Mouse (Mus musculus): Measurements from ENCODE around the gene Itga11.
"Not testable (repeated sequence)": the region's sequence is repeated elsewhere in the genome, so short reads cannot be mapped to it uniquely, and the experiment has no call there.

The Itga11 gene

DNA sequence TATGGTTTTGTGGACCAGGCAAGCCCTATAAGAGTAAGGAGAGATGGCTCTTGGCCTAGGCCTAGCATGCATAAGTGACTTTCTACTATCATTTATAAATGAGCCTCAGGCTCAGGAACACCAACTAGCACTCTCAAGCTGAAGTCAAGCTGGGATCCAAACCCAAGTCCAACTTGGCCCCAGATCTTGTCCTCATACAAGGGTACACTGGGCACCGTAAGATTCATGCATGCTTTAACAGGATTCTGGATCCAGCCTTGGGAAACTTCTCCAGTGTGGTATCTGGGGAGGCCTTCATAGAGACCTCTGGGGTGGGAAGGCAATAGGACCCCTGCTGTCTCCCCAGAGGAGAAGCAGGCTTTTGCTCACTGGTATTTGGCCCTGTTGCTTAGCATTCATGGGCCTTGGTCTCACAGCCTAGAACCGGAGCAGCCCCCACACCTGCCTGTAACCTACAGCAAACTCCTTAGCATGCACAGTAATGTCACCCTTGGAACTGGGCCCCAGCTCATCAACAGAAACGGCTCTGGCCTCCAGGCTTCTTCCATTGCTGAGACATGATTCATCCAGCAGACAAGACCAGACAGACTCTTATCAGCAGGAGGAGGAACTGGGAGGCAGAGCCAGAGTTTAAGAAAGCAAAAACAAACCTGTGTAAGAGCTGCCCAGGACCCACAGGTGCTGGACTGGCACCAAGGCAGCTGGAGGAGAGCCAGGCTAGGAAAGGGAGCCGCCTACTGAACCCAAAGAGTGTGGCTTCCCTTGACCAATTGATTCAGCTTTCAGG lies 140.4 kb downstream of the Itga11 start:
- DNase-seq (ENCODE audit: low spot score) = no peak

DNA sequence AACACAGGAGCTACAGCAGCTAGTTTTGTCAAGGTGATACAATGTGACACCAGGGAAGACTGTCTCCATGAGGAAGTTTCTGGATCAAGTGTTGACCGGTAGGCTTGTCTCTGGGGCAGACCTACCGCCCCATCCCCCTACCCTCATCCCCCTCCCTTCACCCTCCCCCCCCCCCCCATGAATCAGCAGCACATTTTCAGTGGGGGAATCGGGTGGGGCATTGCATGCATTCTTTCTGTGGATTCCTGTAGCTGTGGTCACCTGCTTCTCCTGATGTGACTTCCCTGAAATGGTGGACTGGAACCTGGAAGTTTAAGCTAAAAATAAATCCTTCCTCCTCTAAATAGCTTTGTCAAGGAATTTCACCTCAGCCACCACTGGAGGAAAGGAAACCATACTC lies 141.9 kb downstream of the Itga11 start:
- no peak for DNase-seq (ENCODE audit: low spot score)

DNA sequence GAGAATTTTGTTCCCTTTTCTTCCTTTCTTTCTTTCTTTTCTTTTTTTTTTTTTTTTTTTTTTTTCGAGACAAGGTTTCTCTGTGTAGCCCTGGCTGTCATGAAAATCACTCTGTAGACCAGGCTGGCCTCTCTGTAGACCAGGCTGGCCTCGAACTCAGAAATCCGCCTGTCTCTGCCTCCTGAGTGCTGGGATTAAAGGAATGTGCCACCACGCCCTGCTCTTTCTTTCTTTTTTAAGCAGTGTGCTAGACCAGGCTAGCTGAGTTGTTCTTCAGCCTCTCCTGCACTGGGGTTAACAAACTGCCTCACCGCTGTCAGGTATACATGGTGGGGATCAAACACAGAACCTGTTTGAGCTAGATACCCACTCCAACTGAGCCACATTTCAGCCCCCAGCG lies 142.3 kb downstream of the Itga11 start:
- DNase-seq (ENCODE audit: low spot score) = not testable (repeated sequence)

DNA sequence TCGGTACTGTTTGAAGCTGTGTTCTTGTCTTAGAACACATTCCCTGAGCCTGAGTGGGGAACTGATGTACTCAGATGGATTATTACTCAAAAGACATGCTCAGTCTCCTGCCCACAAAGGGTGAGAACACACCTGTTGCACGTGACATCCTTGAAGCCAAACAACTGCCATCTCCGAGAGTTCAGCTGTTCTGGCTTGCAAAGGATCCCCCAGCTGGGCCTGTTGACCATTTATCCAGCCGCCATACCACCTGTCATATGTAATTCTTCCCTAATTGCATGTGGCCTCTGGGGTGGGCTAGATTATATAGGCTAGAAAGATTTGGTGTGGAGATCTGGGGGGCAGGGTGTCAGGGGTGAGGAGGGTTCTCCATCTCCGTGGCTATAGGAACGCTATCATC lies 143.2 kb downstream of the Itga11 start:
- no peak for DNase-seq (ENCODE audit: low spot score)

DNA sequence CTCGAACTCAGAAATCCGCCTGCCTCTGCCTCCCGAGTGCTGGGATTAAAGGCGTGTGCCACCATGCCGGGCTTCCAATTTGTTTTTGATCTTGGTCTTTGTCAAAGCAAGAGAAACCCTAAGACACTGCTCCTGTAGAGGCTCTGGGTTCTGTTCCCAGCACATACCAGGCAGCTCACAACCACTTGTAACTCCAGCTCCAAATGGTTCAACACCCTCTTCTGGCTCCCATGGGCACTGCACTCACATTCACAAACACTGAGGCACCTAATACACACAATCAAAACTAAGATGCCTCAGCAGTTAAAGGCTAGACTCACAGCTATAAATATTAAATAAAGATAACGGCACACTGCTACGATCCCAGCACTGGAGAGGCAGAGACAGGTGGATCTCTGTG lies 144.2 kb downstream of the Itga11 start:
- no peak for DNase-seq (ENCODE audit: low spot score)

DNA sequence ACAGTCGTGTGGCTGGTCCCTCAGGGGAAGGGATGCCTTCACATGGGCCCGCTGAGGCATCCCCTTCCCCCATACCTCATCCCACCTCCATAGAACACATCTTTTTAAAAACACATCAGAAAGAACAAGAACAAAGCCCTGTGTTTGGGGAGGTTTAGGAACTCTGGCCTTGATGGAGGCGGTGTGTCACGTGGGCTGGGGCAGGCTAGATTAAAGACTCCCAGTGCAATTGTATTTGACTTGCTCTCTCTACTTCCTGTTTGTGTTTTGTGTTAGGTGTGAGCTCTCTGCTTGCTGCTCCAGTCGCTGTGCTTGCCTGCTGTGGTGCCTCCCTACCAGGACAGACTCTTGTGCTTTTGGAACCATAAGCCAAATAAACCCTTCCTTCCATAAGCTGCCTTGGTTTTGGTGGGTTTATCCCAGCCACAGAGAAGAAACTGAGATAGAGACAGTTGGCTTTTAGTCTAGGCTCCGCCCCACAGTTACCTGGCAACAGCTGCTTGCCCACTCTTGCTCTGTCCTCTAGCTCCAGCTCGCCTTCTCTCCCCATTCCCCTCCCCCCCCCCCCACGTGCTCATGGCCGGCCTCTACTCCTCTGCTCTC lies 148.3 kb downstream of the Itga11 start:
- peak; percentile 67 for DNase-seq (ENCODE audit: low spot score)

DNA sequence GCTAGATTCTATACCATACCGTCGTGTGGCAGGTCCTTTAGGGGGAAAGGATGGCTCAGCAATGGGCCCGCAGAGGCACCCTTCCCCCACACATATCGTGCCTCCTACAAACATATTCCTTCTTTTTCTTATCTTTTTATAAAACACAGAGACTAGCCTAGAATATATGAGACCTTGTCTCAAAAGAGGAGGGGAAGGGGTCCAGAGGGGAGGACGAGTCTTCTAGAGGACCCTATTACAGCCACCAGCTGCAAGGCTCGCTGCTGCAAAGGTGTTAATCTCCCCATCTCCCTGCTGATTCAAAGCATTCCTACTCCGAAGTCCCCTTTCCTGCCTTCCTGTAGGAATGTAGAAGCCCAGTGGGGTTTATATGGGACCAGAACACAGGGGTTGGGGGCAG lies 148.8 kb downstream of the Itga11 start:
- no peak for DNase-seq (ENCODE audit: low spot score)

DNA sequence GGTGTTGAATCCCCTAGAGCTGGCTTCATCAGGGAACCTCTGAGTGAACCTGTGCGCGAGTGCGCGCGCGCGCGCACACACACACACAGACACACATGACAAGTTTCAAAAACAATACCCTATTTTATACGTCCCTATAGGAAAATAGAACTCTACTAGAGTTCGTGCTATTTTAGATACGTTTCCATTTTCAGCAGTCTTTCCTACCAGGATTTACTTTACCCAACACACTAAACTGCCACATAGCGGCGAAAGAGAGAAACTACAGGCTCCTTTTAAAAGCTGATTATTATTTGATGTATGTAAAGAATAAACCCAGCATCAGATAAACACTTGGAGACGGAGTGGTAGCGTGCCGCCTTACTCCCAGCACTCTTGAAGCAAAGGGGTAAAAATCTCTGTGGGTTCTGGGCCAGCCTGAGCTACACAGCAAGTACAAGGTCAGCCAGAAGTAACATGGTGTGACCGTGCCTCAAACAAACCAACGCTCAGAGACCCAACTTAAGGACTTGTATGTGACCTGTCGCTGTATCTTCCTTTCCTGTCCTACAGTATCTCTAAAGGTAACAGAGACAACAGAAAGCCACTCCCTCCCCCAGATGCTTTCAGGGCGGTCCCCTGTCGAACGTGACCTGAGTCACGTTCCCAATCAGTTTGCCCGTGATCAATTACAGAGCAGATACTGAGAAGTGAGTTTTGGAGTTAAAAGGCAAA lies 150.5 kb downstream of the Itga11 start:
- DNase-seq (ENCODE audit: low spot score) = peak; percentile 75

DNA sequence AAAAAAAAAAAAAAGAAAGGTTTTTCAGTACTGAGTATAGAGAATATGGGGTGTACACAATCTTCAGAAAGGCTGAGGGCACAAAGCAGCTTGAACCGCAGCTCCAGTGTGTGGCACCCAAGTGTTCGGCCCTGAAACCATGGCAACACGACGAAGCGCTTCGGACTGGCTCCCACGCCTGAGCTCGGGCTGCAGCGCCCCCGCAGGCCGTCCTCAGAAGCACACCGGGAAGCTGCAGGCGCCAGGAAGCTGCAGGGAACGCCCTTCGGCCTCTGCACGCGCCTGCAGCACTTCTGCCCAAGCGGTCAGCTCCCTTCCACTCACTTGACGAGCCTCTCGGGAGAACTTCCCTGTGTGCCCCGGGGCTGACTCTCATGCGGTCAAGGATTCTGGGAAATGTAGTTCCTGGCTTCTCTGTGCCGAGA lies 151.0 kb downstream of the Itga11 start:
- DNase-seq (ENCODE audit: low spot score) = peak; percentile 98

DNA sequence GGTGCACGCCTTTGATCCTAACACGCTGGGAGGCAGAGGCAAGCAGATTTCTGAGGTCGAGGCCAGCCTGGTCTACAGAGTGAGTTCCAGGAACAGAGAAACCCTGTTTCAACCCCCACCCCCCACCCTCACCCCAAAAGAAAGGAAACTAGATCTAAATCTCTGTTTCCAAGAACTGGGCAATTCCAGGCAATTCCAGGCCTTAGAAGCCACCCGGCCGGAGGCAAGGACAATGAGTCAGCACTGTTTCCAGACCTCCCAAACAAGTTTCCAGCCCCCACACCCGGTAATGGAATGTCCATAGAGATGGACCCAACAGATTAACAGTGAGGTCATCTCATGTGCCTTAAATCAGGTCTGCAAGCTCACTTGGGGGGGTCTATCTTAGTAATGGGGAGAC lies 152.3 kb downstream of the Itga11 start:
- no peak for DNase-seq (ENCODE audit: low spot score)

Measured in embryo, embryonic 10 days (tissue).